Mouse (Mus musculus): Measurements from ENCODE around the gene Ube2e3. TPM values are rescaled to one million over a fixed set of nuclear protein-coding genes. Genes with fewer than 3 reads are reported as not detected.

Gene Ube2e3
- total RNA-seq (2014; fragmentation: Nextera tagmentation) (50.5 and 62.7 TPM in 2 replicates), total RNA-seq (2017) (39.7 and 40.2 TPM in 2 replicates)

- peak; percentile 2; the same call in 1 of the 2 replicates for ATAC-seq (replicated peaks; ENCODE audit: poor library complexity, severe bottlenecking)
These were observed at the start of gene Ube2e3 for GRCm38 (mm10) chr2:78867726-78868510. TSS of gene Ube2e3 (plus strand) at chr2:78868124.

GRCm38 (mm10) chr2:78829887-78830286 lies 38.0 kb upstream of the Ube2e3 start:
- no peak for ATAC-seq (replicated peaks; ENCODE audit: poor library complexity, severe bottlenecking)

DNA sequence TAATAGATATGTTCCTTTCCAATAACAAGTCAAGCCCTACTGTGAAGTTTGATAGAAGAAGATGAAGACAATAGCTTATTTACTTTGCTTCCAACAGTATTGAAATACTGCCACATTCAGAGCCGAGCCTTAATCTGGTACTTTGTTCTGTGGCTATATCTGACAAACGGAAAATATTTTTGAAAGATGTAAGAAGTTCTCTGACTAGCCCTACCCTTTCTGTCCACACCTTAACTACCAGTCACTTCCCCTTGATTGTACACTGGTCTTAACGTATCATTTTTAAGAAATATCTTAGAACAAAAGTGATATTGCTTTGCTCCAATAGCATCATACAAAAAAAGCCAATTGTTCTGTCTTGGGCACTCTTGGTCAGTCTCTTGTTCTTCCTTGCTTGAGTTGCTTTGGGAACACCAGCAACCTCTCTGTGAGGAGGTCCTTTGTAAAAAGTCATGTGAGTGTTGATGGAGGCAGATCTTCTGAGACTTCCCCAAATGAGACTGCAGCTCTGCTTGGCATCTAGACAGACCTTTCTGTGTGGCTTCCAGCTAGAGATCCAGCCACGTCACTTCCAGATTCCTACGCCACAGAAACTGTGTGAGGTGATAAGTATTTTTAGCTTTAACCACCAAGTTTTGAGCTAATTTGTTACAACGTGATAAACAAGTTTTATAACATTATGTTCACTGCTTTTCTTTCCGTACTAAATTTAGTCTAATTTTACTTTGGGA lies 26.3 kb upstream of the Ube2e3 start:
- peak; percentile 90 for ATAC-seq (replicated peaks; ENCODE audit: poor library complexity, severe bottlenecking)

- ATAC-seq (replicated peaks; ENCODE audit: poor library complexity, severe bottlenecking) = peak; percentile 38; the same call in 1 of the 2 replicates
These were observed 23.6 kb upstream of the Ube2e3 start for GRCm38 (mm10) chr2:78844365-78844764.

GRCm38 (mm10) chr2:78845274-78845673 lies 22.6 kb upstream of the Ube2e3 start:
- ATAC-seq (replicated peaks; ENCODE audit: poor library complexity, severe bottlenecking) = no peak

DNA sequence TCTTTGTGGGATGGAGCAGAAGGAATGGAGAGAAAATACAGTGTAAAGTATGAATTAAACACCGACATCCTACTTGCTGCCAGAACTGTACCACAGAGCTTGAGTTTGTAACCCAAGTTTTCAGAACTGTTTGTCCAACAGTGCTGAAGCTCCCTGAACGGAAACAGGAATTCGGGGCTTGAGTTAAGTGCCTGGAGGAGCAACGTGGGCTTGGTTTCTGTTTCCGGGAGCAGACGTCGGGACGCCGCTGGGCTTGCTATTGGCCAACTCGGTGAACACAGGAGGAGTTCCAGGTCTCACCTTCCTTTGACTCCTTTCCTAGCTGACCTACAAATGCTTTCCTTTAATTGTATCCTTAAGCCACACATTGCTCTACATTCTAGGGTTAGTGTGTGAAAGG lies 22.2 kb upstream of the Ube2e3 start:
- no peak for ATAC-seq (replicated peaks; ENCODE audit: poor library complexity, severe bottlenecking)

GRCm38 (mm10) chr2:78854315-78854714 lies 13.6 kb upstream of the Ube2e3 start:
- no peak for ATAC-seq (replicated peaks; ENCODE audit: poor library complexity, severe bottlenecking)

DNA sequence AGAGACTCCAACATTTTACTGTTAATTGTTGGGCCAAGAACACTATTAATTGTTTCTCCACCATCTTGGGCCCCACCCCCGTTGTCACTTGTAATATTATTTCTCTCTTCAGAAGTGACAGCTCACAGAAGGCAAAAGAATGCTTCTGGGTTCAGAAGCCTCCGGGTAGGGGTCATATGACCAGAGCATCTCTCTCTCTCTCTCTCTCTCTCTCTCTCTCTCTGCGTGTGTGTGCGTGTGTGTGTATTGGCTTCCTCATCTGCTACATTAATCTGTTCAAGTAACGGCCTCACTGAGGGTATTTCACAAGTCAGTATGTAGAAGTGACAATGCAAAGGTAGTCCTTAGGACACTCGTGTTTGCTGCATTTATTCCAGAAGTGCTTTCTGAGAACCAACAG lies 9.3 kb upstream of the Ube2e3 start:
- peak; percentile 78 for ATAC-seq (replicated peaks; ENCODE audit: poor library complexity, severe bottlenecking)

GRCm38 (mm10) chr2:78859266-78860087 lies 8.4 kb upstream of the Ube2e3 start:
- ATAC-seq (replicated peaks; ENCODE audit: poor library complexity, severe bottlenecking) = peak; percentile 57

GRCm38 (mm10) chr2:78860088-78860372 lies 7.9 kb upstream of the Ube2e3 start:
- peak; percentile 80 for ATAC-seq (replicated peaks; ENCODE audit: poor library complexity, severe bottlenecking)

DNA sequence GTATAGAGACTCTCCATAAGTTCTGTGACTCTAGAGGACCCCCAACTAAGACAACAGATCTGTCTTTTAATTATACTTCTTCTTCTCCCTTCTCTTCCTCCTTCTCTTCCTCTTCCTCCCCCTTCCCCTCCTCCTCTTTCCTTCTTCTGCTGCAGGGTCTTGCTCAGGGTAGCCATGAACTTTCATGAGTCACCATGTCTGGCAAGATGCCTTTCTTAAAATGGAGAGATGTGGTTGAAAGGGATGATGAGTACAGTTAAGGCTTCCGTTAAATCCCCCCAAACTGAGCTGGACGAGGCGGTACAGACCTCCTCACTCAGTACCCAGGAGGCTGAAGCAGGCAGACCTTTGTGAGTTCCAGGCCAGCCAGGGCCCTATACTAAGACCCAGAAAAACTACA lies 3.8 kb upstream of the Ube2e3 start:
- ATAC-seq (replicated peaks; ENCODE audit: poor library complexity, severe bottlenecking) = no peak

DNA sequence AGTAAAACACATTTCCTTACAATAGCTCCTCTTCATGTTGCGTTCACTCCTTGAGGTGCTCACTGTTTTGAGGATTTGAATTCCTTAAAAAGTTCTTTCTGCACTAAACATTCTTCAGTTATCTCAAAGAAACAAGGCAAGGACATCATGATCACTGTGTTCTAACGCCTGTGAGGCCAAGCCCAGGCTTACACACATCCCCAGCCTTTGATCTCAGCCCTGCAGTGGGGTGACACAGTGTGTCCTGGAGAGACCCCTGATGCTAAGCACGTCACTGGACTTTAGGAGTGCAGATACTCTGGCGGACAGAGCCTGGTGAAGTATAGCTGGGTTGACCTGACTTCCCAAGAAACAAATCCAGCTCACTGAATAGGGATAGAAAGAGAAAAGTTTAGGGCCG lies 3.1 kb upstream of the Ube2e3 start:
- ATAC-seq (replicated peaks; ENCODE audit: poor library complexity, severe bottlenecking) = no peak

DNA sequence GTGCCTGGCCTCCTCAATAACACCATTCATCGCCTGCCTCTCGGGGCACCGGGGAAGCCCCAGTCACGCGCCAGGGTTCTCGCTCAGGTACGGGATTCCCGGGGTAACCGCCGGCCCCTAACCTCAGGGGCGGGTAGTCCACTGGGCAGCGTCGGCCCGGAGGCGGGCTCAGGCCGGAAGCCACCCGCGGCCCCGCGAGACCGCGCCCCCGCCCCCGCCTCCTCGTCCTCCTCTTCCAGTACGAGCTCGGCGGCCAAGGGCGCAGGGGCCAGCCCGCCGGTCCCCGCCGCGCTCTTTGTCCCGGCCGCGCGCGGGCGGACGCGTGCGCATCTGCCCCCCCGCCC lies 559 bp downstream of the Ube2e3 start:
- ATAC-seq (replicated peaks; ENCODE audit: poor library complexity, severe bottlenecking) = peak; percentile 69

GRCm38 (mm10) chr2:78868951-78869720 lies 1.2 kb downstream of the Ube2e3 start:
- ATAC-seq (replicated peaks; ENCODE audit: poor library complexity, severe bottlenecking) = peak; percentile 66

GRCm38 (mm10) chr2:78869721-78870442 lies 2.0 kb downstream of the Ube2e3 start:
- no peak for ATAC-seq (replicated peaks; ENCODE audit: poor library complexity, severe bottlenecking)

GRCm38 (mm10) chr2:78870443-78871025 lies 2.6 kb downstream of the Ube2e3 start:
- no peak for ATAC-seq (replicated peaks; ENCODE audit: poor library complexity, severe bottlenecking)

GRCm38 (mm10) chr2:78871971-78872860 lies 4.3 kb downstream of the Ube2e3 start:
- ATAC-seq (replicated peaks; ENCODE audit: poor library complexity, severe bottlenecking) = peak; percentile 26

DNA sequence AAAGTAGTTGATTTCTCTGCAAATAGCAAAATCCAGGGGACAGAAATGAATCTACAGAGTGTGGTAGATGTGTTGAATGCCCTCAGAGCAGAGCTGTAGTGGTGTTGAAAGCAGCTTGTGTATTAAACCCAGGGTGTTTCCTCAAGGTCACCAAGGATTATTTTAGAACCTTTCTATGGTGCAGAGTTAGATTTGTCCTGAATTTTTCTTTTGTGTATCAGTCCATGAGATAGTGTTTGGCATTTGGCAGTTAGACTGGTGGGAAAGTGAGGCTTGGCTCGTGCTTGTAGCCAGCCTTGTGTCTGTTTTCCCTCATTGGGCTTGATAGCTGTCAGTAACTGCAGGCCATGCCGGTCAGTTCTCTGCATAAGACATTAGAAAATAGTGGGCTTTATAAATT lies 6.0 kb downstream of the Ube2e3 start:
- ATAC-seq (replicated peaks; ENCODE audit: poor library complexity, severe bottlenecking) = no peak

Data from granulocyte monocyte progenitor cell, adult 5-6 weeks (primary cell).